Mouse (Mus musculus) adrenal gland, adult 18-20 months (tissue): Measurements from ENCODE around the gene Prn. TPM values are rescaled to one million over a fixed set of nuclear protein-coding genes. Genes with fewer than 3 reads are reported as not detected.

Source experiments
- DNase-seq, 2 experiments: peaks; one replicate each; pipeline ENCODE4 v3.0.0; 2021 to 2022; ENCODE audit warnings: low spot score in 2 of 2
- long read RNA-seq, 2 experiments: library from polyadenylated mRNA; stranded (forward); transcript quantifications; one replicate each; pipeline ENCODE4 v2.0.0; 2021
- total RNA-seq, 2 experiments: library from RNA; stranded (reverse); gene quantifications; 1 replicate in 1 of 2; 2 replicates in 1 of 2; pipeline ENCODE4 v1.2.3; 2021

Prn gene
- total RNA-seq: not detected
- long read RNA-seq, experiment 1: 0 reads
- long read RNA-seq, experiment 2: 0 reads

DNA sequence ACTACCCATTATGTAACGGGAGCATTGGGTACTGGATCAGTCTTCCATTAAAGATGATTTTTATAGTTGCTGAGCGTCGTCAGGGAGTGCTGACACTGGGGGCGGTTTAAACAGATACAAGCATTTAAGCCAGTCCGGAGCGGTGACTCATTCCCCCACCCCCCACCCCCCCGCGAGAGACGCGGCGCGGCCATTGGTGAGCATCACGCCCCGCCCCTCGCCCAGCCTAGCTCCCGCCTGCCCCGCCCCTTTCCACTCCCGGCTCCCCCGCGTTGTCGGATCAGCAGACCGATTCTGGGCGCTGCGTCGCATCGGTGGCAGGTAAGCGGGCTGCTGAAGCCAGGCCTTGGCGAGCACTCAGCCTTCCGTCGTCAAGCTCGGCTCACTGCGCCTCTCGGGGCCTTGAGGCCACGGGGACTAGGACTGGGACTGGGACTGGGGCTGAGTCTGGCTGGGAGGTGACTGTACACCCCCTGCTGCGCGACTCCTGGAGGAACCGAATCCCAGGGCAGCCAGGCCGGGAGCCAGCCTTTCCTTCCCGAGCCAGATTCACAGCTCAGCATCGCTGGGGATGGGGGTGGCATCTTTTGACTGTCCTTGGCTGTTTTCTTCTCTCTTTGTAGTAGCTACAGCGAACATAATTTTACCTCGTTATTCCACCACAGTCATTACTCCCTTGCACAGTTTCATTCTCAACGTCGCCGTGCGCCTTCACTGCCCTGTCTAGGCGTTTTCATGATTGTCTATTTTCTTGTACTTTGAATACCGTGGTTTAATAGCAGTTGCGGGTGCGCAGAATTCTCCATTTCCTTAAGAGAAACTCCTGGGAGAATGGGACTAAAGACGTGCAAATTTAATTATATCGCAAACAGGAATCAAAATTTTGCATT is at the start of gene Prn, which contains the start of gene Prnp:
TSS of gene Prn (plus strand) at position 275 of the 890 bp plus-strand sequence.
TSS of gene Prnp (plus strand) at position 246 of the 890 bp plus-strand sequence.
- peak; percentile 92 to 93 for DNase-seq

DNA sequence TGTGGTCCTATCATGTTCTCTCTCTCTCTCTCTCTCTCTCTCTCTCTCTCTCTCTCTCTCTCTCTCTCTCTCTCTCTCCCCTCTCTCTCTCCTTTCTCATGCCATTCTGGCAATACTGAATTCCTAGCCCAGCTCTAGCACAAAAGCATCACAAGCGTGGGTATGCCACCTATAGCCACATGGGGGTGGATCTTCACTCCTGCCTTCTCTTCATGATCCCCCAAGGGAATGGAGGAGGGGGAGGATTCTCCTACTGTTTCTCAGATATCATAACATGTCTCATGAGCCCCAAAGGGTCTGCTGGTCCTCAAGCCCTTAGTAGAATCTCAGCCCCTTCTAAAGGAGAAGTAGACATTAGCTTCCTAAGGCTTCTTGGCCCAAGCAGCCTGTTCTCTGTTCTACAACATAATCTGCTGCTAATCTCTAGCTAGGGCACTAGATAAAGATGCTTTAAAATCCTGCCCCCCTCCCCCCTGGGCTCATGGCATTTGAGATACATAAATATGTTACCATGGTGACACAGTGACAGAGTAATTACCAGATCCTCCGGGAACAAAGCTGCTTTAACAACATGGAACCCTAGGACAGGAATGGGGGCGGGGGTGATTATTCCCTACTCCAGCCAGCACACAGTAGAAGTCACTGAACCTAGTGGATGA is 47.0 kb upstream of the Prn start:
- no peak for DNase-seq

DNA sequence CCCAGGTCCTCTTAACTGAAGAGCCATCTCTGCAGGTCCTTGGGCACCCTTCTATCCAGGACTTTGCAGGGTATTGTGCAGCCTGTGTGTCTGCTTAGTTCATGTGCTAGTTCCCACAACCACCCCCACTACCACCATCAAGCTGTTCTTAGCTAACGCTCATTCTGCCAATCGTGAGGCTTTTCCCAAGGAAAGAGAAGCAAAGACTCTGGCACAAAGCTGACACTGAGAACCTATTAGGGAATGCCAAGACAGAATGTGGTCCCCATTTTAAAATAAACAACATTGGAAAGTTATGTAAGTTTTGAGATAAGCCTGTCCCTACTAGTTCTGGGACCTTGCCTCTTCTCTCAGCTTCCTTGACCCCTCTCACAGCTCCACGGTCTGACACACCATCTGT is 46.3 kb upstream of the Prn start:
- no peak for DNase-seq

DNA sequence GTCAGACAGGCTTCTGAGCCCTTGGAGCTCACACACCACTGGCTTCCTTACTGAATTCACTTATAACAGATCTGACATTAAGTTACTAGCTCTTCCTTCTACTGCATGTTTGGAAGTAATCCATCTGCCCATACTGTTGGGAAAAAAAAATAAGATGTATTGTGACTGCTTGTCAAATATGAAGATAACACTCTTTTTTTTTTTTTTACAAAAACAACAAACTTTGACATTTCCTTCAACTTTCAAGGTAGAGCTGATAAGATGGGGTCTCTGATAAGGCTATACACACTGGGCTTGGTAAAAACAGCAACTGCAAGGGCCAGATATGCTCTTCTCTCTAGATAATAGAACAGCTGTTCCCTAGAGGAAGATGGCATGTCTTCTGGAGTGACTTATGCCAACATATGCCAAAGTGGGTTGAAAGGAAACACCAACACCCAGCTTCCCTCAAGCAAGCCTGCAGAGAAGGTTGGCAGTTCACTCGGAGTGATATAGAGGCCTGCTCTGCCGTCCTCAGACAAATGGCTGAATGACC is 45.4 kb upstream of the Prn start:
- no peak for DNase-seq

DNA sequence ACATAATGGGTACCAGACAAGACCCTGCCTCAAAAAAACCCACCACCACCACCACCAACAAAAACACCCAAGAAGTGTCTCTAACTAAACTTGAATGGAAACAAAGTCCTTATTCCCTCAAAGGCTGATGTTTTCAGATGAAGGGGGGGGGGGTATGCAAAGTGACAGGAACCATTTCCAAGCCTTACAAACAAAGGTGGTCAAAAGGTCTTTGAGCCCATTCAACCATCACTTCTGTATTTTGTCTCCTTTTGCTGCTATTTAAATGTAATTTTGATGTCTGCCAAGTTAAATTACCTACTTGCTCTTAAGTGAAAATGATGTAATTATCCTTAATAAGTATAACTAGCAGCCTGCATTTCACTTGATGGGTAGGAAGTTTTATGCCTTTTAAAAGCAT is 43.1 kb upstream of the Prn start:
- no peak for DNase-seq

DNA sequence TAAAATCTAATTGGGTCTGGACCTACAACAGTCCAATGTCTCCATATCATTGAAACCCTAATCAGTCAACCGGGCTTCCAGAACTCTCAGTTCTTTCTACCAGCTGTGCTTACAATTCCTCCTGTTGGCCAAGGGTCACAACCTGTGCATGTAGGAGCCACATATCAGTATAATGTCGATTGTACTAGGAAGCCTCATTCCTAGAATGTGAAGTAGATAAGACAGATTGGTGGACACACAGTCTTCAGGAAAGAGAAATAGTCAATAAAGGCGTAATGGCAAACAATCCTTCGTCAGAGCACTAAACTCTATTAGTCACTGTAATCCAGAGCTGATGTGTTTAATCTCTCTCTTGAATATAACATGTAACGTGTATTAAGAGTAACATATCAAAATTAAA is 40.8 kb upstream of the Prn start:
- DNase-seq: no peak

DNA sequence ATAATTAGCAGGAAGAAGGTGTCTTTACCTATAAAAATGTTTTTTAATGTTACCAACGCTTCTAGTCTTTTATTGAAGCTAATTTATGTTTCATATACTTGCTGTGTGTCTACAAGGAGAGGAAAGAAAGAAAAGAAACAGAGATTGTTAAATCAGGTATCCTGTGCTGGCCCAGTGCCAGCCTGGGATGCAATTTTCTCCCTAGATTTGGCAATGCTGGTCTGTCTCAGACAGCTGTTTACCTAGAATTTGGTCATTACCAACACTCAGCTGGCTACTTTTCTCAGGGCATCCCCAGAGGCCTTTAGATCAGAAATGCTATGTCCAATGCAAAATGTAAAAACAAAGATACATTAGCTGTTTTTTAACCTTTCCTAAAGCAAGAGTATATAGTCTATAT is 36.4 kb upstream of the Prn start:
- DNase-seq: no peak

DNA sequence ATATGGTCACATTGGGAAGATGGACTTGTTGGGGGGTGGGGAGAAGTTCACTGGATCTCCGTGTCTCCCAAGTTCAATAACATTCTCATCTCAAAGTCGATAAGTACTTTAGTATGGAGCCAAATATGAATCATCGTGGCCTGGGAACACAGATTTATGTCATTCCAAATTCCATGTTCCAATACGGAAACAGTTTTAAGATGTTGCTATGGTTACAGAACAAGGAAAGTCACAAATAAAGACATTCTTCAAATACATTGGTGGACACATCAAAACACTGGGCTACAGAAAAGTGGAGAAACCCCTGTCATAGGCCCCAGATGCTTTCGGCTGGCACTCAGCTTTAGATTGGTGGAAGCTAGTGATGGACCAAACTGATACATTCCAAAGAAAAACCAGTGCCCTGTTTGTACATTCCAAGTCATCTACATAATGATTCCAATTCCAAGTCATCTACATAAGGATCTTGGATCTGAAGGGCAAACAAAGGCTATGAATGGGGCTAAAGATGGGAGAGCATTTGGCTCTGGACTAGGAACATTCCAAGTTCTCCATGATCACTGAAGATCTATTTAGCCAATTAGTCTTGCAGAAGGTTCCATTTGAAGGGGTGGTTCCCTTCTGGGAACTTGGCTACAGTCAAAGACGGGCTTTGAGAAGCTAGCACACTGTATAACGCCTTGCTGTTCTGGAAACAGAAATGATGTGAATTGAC is 33.0 kb upstream of the Prn start:
- no peak for DNase-seq

DNA sequence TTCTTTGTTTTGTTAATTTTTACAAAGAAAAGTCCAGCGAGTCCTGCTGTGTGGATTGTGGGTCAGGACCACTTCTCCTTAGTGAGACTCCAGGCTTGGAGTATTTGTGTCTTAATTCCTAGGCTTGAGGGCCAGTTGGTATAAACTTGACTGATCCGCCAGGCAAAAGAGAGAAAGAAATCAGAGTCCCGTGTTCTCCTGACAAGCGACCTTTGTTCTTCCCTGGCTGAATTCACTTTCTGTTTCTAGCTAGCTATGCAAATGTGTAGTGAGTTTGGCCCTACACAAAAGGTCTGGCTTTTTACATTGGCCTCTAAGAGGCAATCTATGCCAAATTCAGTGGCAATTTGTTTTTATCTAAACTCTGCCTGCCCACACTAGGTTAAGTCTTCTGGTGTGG is 28.0 kb upstream of the Prn start:
- no peak for DNase-seq

DNA sequence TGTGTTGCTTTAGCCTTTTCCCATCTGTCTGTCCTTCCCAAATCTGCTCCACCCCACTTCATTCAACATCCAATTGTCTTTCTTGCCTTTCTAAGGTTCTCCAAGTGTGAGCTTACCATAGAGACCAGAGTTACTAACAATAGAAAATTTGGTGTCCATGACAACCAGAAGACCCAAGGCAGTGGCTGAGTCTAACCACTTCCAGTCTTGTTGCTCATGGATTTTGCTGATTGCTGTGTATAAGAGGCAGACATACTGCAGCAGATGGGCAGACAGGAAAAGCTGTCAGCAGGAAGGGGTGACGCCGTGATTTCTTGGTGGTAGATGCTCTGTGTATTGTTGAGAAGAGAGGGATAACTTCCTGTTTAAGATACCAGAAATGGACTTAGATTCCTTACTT is 26.6 kb upstream of the Prn start:
- no peak for DNase-seq

DNA sequence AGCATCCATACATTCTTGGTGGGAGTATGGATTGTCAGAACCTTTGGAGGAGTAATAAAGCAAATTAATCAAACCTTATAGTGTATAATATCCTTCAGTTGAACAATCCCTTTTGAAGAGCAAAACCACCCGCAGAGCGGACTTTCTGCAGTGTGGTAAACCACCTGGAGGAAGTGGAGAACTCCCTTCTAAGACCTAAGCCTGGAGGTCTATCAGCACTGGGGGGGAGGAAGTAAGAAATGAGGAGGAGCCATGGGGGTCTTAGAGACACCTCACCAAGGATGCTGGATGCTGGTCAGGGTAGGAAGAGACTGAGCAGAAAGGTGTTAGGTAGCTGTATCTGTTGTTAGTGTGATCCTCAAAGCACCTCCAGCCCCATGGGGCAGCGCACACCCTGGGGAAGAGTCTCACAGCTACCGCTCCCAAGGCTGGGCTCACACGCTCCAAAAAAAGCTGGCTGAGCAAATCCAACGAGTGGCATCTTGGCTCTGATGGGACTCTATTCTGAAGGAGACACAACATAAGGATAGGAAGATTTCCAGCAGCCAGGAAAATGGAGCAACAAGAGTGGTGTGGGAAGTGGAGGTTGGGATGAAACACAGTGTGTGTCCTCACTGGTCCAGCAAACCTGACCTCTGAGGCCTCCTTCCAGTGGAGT is 23.1 kb upstream of the Prn start:
- DNase-seq: no peak

DNA sequence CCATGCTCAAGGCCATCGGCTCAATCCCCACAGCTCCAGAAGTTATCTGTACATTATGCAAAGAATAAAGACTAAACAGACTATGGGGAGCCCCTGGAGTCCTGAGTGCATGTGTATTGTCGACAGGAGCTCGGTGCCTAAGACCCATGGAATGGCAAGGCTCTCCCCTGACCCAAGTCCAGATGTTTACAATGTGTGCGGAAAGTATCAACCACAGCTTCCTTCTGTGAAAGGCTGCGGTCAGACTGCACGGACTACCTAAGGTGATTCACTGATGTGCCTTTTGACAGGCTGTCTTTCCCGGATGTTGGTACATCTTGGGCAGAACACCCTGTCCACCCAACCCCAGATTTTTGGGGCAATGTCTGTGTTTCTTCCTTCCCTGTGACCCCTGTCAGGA is 21.5 kb upstream of the Prn start:
- DNase-seq: no peak

DNA sequence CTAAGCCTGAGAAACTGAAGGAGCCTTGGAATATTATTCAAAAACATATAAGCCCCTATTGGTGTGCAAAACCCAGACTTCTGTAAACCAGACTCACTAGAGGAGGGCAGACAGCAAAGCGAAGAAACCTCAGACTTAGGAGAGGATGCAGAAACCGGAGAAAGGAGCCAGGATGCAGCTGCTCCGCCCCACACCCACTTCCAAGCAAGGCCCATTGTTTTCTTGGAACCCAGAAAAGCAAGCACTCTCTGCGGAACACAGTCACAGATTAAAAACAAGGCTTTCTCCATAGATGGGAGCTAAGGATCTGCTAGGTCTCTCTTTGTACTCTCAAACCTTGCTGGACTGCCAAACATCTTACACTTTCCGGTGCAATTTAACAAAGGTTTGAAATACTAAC is 17.2 kb upstream of the Prn start:
- no peak for DNase-seq

DNA sequence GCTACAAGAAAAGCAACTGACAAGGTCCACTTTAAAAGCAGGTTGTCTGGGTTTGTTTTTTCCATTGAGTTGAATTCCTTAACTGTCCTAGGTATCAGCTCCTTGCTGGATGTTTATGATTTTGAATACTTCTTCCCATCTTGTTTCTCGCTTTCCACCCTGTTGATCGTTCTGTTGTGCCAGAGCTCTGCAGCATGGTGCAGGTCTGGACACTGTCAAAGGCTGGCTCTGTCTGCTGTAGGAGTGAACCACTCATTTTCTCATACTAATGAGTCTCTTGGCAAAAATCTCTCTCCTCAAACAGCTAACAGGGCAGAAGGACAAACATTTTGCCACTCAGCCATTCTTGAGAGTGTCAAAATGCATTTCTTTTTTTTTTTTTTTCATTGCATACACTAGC is 14.7 kb upstream of the Prn start:
- DNase-seq: no peak

DNA sequence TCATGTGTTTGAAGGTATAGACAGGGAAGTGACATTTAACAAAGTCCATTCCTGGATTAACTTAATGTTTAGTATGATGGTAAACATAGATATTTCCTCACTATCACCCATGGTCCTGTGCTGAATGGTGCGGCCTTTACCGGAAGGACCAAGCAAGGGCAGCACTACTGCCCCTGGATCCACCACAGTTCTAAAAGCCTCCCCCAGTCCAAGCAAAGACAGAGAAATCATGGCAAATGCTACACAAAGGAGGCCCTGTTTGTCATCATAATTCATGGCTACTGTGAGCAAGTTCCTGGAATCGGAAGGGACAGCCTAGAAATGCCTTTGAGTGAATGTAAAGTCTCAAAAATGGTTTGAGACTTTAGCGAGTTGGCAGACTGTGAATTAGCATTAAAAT is 13.7 kb upstream of the Prn start:
- DNase-seq: no peak

DNA sequence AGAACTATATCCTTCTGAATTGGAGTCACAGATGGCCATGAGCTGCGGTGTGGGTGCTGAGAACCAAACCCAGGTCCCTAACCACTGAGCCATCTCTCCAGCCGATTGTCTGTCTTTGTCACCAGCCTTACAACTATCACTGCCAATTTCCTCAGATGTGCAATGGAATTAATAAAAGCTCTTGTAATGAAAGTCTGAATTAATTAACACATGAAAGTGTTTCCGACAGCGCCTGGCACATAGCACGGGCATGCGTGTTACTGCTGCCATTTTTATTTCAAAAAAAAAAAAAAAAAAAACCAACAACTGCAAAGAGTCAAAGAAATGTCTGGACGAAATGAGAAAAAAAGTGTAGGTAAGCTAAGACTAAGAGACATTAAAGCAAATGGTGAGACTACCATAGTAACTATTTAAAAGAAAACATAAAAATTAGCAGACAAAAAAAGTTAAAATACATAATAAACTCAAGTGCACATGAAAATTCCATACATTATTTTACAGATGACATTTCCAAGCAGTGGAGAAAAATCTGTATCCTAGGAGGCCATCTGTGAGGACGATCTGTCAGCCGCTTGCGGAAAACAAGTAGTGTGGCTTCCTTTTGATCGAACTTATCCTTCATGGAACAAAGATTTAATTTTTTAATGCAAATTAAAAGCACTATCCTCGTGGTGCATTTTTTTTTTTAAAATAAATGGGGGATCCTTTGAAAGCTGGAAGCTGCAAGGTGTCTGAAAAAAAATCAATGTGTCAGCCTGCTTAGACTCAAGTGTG is 12.2 kb upstream of the Prn start:
- no peak for DNase-seq

DNA sequence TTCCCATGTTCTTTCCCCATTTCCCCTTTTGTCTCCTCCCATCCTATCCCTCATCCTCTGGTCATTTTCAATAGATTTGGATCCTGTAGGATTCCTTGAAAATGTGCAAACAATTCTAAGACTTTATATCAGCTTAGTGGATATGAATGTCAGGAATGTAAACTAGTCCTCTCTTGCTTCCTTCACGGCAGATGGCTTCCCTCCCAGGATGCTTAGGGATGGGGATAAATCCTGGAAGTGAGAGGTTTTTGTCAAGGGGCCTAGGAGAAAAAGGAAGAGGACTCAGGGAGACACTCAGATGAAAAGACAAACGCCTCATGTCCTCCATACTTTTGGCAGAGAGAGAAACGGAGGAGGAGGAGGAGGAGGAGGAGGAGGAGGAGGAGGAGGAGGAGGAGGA is 7.3 kb upstream of the Prn start:
- no peak for DNase-seq

DNA sequence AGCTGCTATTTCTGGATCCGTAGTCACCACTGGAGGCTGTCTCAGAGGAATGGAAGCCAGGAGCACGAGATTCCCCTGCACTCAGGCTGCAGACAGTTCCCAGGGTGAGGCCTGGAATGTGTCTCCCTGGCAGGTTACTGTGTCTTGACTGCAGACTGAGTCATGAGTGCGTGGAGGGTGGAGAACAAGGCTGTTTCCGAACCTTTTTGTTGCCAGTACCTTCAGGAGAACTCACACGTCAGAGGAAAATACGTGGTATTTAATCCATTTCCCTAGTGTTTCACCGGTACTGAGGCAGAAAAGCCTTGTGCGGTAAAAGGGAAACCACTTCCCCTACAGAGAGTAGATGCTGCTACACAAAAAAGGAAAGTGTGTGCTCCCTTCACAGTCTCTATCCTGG is 6.9 kb upstream of the Prn start:
- no peak for DNase-seq

DNA sequence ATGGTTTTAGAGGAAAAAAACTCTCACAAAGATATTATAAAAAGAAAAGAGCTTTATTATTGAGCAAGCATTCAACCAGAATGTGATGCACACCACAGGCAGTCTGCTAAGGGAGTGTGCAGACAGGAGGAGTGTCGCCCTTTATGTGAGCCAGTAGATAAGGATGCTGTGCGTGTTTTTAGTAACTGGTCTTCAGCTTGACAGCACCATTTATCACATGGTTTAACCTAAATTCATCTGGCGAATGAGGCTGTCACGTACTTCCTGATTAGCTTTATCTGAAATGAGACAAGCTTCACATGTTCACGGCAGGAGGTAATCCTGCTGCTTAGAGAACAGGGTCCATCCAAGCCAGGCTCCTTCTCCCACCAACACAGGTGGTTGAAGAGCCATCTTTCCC is 4.7 kb upstream of the Prn start:
- no peak for DNase-seq

DNA sequence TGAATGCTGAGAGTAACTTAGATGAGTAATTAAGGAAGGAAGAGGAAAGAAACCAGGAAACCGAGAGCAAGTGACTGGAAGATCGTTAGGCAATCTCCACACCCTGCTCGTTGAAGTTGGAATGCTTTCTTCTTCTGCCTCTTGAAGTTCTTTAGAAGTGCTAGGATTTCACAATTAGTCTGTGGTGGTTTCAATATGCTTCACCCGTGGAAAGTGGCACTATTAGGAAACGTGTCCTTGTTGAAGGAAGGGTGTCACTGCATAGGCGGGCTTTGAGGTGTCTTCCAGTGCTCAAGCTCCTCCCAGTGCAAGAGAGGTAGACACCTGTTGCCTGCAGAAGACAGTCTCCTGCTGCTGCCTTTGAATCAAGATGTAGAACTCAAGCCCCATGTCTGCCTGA is 4.0 kb upstream of the Prn start:
- DNase-seq: no peak
